Mouse (Mus musculus): ENCODE data around the gene Cyp4f14. TPM values are rescaled to one million over a fixed set of nuclear protein-coding genes. Genes with fewer than 3 reads are reported as not detected.
A peak's percentile ranks its signal among the peaks of the same experiment; 100 is the strongest.
"Not testable (repeated sequence)": the region's sequence is repeated elsewhere in the genome, so short reads cannot be mapped to it uniquely, and the experiment has no call there.

Gene Cyp4f14
- polyA plus RNA-seq, 1 experiment from 2014 or later = not detected

- 11% methylated on average over 33 of the region's 33 CpGs for WGBS
- Histone ChIP-seq H3K4me2 (peak within 1 kb of the TSS; percentile 71), H3K27ac (peak within 1 kb of the TSS; percentile 92), H3K27me3 (no peaks in the 10 kb centered on the region), H3K4me3 (peak within 1 kb of the TSS; percentile 70), H3K9me3 (no peaks in the 10 kb centered on the region), H3K9ac (peak within 1 kb of the TSS; percentile 87), H3K36me3 (peaks cover 11% of the 10 kb centered on the region; the same call in 1 of the 2 replicates), H3K4me1 (peaks cover 17% of the 10 kb centered on the region)
- peak; percentile 95 for ATAC-seq (ENCODE audit: insufficient number of reproducible peaks, insufficient read depth, low FRiP score, low TSS enrichment, low read depth)
Measured at GRCm38 (mm10) chr17:32891239-32892180, 25.6 kb downstream of the Cyp4f14 start, which contains the start of gene Zfp870. Gene Zfp870, minus strand, starts transcription at chr17:32891642.

GRCm38 (mm10) chr17:32890852-32891238 lies 26.3 kb downstream of the Cyp4f14 start:
- Histone ChIP-seq H3K4me3 (peak overlapping the region; percentile 70), H3K36me3 (peaks cover 12% of the 10 kb centered on the region; the same call in 1 of the 2 replicates), H3K4me2 (peak overlapping the region; percentile 71), H3K27ac (peak overlapping the region; percentile 92), H3K9me3 (no peaks in the 10 kb centered on the region), H3K27me3 (no peaks in the 10 kb centered on the region), H3K9ac (peak overlapping the region; percentile 87), H3K4me1 (peaks cover 17% of the 10 kb centered on the region)
- ATAC-seq (ENCODE audit: insufficient number of reproducible peaks, insufficient read depth, low FRiP score, low TSS enrichment, low read depth) = 0 out of 2 replicates have a peak, but pooled peaks have one; percentile 21
- whole genome bisulfite sequencing = 5% methylated on average over 11 of the region's 11 CpGs

DNA sequence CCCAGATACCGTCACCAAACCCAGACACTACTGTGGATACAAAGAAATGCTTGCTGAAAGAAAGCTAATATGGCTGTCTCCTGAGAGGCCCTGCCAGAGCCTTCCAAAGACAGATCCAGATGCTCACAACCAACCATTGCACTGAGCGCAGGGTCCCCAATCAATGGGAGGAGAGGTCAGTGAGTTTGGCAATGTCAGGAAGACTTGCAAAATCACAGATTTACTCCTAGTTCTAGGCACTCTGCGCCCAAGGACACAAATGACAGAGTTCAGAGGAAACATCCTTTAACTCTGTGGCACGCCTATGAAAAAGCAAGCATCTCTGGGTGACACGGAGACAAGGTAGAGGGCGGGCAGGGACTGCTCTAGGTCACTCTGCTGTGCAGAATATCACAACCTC lies 27.5 kb downstream of the Cyp4f14 start:
- H3K27ac ChIP-seq = no peak overlapping the region
- peaks cover 17% of the 10 kb centered on the region for H3K4me1 ChIP-seq
- H3K9ac ChIP-seq = no peak overlapping the region
- peaks cover 24% of the 10 kb centered on the region for H3K36me3 ChIP-seq
- no peak overlapping the region for H3K4me3 ChIP-seq
- no peak for ATAC-seq (ENCODE audit: insufficient number of reproducible peaks, insufficient read depth, low FRiP score, low TSS enrichment, low read depth)
- peak overlapping the region; percentile 71 for H3K4me2 ChIP-seq
- H3K9me3 ChIP-seq = no peaks in the 10 kb centered on the region
- no peaks in the 10 kb centered on the region for H3K27me3 ChIP-seq
- WGBS = 92% methylated on average over 6 of the region's 6 CpGs

DNA sequence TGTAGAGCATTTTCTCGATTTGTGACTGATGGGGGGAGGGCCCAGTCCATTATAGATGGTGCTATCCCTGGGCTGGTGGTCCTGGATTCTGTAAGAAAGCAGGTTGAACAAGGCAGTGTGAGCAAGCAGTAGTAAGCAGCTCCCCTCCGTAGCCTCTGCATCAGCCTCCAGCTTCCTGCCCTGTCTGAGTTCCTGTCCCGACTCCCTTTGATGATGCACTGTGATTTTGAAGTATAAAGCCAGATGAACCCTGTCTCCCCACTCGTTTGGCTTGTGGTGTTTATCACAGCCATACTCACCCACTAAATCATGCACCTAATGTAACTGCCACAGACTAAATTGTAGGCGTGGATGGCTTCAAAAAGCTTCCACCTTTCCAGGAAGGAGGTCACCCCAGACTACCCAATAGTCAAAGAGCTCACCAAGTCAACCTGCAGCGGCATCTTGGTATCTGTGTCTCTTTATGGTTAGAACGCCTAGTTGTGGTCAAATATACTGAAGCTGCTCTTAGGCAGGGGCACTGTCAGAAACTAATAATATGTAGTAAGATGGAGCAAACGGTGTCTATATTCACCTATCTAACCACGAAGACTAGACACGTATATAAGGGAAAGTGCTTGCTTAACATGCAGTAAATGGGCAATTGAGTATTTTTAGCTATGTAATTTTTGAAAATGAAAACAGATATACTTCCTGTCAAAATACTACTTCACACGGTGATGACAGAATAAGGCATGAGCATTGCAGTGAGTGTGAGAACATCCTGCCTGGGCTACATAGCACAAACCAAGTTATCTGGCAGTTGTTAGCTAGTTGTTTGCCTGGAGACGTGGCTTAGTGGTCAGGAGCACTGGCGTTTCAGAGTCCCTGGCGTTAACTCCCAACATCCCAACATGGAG lies 36.6 kb downstream of the Cyp4f14 start:
- Histone ChIP-seq H3K4me2 (no peak overlapping the region), H3K9me3 (0 out of 2 replicates have a peak, but pooled peaks cover 4% of the 10 kb centered on the region), H3K9ac (no peak overlapping the region), H3K27me3 (no peaks in the 10 kb centered on the region), H3K27ac (no peak overlapping the region), H3K4me1 (no peaks in the 10 kb centered on the region), H3K36me3 (peaks cover 68% of the 10 kb centered on the region), H3K4me3 (no peak overlapping the region)
- WGBS = 92% methylated on average over 14 of the region's 14 CpGs
- no peak for ATAC-seq (ENCODE audit: insufficient number of reproducible peaks, insufficient read depth, low FRiP score, low TSS enrichment, low read depth)

- 97% methylated on average over 11 of the region's 11 CpGs for WGBS
- H3K36me3 ChIP-seq = peaks cover 51% of the 10 kb centered on the region
Measured at GRCm38 (mm10) chr17:32878773-32879172, 38.4 kb downstream of the Cyp4f14 start.

GRCm38 (mm10) chr17:32877471-32878171 lies 39.5 kb downstream of the Cyp4f14 start:
- peak overlapping the region; percentile 26 for H3K4me2 ChIP-seq
- H3K9me3 ChIP-seq = 0 out of 2 replicates have a peak, but pooled peaks cover 4% of the 10 kb centered on the region
- H3K27me3 ChIP-seq = no peaks in the 10 kb centered on the region
- H3K9ac ChIP-seq = peak overlapping the region; percentile 36; the same call in 1 of the 2 replicates
- H3K36me3 ChIP-seq = peaks cover 39% of the 10 kb centered on the region
- H3K4me3 ChIP-seq = no peak overlapping the region
- no peak for ATAC-seq (ENCODE audit: insufficient number of reproducible peaks, insufficient read depth, low FRiP score, low TSS enrichment, low read depth)
- H3K27ac ChIP-seq = no peak overlapping the region
- WGBS = 9% methylated on average over 22 of the region's 22 CpGs
- no peaks in the 10 kb centered on the region for H3K4me1 ChIP-seq

More at GRCm38 (mm10) chr17:32878773-32879172, 38.4 kb downstream of the Cyp4f14 start:
- no peaks in the 10 kb centered on the region for H3K27me3 ChIP-seq
- H3K9ac ChIP-seq = no peak overlapping the region
- 0 out of 2 replicates have a peak, but pooled peaks cover 4% of the 10 kb centered on the region for H3K9me3 ChIP-seq
- no peak overlapping the region for H3K4me2 ChIP-seq
- no peaks in the 10 kb centered on the region for H3K4me1 ChIP-seq
- no peak for ATAC-seq (ENCODE audit: insufficient number of reproducible peaks, insufficient read depth, low FRiP score, low TSS enrichment, low read depth)
- H3K4me3 ChIP-seq = no peak overlapping the region
- no peak overlapping the region for H3K27ac ChIP-seq

- ATAC-seq (ENCODE audit: insufficient number of reproducible peaks, insufficient read depth, low FRiP score, low TSS enrichment, low read depth) = no peak
- 58% methylated on average over 5 of the region's 5 CpGs for WGBS
- H3K27me3 ChIP-seq = no peaks in the 10 kb centered on the region
- H3K4me3 ChIP-seq = no peak overlapping the region
- no peaks in the 10 kb centered on the region for H3K36me3 ChIP-seq
- H3K9ac ChIP-seq = no peak overlapping the region
- no peaks in the 10 kb centered on the region for H3K4me1 ChIP-seq
- H3K4me2 ChIP-seq = no peak overlapping the region
- H3K9me3 ChIP-seq = no peaks in the 10 kb centered on the region
- H3K27ac ChIP-seq = no peak overlapping the region
Measured at GRCm38 (mm10) chr17:32872696-32873095, 44.4 kb downstream of the Cyp4f14 start.

GRCm38 (mm10) chr17:32872091-32872490 lies 45.1 kb downstream of the Cyp4f14 start:
- WGBS = 66% methylated on average over 4 of the region's 4 CpGs
- Histone ChIP-seq H3K27me3 (no peaks in the 10 kb centered on the region), H3K9ac (no peak overlapping the region), H3K4me3 (no peak overlapping the region), H3K9me3 (no peaks in the 10 kb centered on the region), H3K27ac (no peak overlapping the region), H3K4me2 (no peak overlapping the region), H3K4me1 (no peaks in the 10 kb centered on the region), H3K36me3 (no peaks in the 10 kb centered on the region)
- ATAC-seq (ENCODE audit: insufficient number of reproducible peaks, insufficient read depth, low FRiP score, low TSS enrichment, low read depth) = no peak

GRCm38 (mm10) chr17:32871483-32871882 lies 45.7 kb downstream of the Cyp4f14 start:
- Histone ChIP-seq H3K4me3 (no peak overlapping the region), H3K9me3 (no peaks in the 10 kb centered on the region), H3K4me1 (no peaks in the 10 kb centered on the region), H3K36me3 (no peaks in the 10 kb centered on the region), H3K27ac (no peak overlapping the region), H3K9ac (no peak overlapping the region), H3K4me2 (no peak overlapping the region), H3K27me3 (no peaks in the 10 kb centered on the region)
- WGBS = 82% methylated on average over 1 of the region's 1 CpGs
- ATAC-seq (ENCODE audit: insufficient number of reproducible peaks, insufficient read depth, low FRiP score, low TSS enrichment, low read depth) = no peak

- H3K4me2 ChIP-seq; H3K36me3 ChIP-seq; H3K4me1 ChIP-seq; H3K27me3 ChIP-seq; H3K27ac ChIP-seq; ATAC-seq (ENCODE audit: insufficient number of reproducible peaks, insufficient read depth, low FRiP score, low TSS enrichment, low read depth); H3K4me3 ChIP-seq; H3K9me3 ChIP-seq; H3K9ac ChIP-seq: not testable (repeated sequence)
- WGBS = 52% methylated on average over 5 of the region's 7 CpGs
Measured at GRCm38 (mm10) chr17:32867266-32867665, 49.9 kb downstream of the Cyp4f14 start.

DNA sequence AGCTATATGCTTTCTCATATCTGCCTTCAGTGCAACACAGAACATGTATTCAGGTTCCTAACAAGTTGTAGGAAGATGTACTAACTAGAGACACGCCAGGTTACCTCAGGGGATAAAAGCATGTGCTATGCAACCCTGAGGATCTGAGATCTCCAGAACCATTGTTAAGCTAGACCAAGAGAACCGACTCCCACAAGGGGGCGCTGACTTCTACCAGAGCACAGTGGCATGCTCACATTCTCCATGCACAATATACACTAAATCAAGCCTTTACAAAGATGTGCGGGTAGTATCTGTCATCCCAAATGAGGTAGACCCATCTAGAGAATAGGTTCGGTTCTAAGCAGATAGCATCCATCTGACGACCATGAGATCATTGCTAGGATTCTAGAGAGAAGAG lies 60.4 kb downstream of the Cyp4f14 start:
- WGBS = 63% methylated on average over 4 of the region's 6 CpGs
- H3K27me3 ChIP-seq; H3K4me2 ChIP-seq; H3K4me1 ChIP-seq; H3K4me3 ChIP-seq; H3K36me3 ChIP-seq; H3K9me3 ChIP-seq; H3K27ac ChIP-seq; ATAC-seq (ENCODE audit: insufficient number of reproducible peaks, insufficient read depth, low FRiP score, low TSS enrichment, low read depth); H3K9ac ChIP-seq: not testable (repeated sequence)
